Mouse (Mus musculus) layer of hippocampus, adult 2 months (tissue): ENCODE measurements around the gene Smndc1. TPM values are rescaled to one million over a fixed set of nuclear protein-coding genes. Genes with fewer than 3 reads are reported as not detected.

Experiments used
- DNase-seq, 2 experiments: peaks; one replicate each; pipeline ENCODE4 v3.0.0; 2022; ENCODE audit warnings: low spot score in 2 of 2
- H3K27ac ChIP-seq: fragments of 200-600 bp; 2 replicates; pipeline ENCODE4 v1.8.1; 2022
- H3K4me3 ChIP-seq: fragments of 200-600 bp; 2 replicates; pipeline ENCODE4 v1.8.1; 2022; ENCODE audit warnings: mild to moderate bottlenecking
- CTCF ChIP-seq: fragments of 200-600 bp; conservative IDR thresholded peaks from 2 replicates; pipeline ENCODE4 v1.8.1; 2022; ENCODE audit warnings: antibody characterized with exemption, mild to moderate bottlenecking, moderate library complexity
- total RNA-seq, 2 experiments: library from RNA; stranded (reverse); gene quantifications; 2 replicates each; pipeline ENCODE4 v1.2.3; 2021

Gene Smndc1
- total RNA-seq, 2 experiments from 2014 or later: 39.9 to 40.7 TPM

GRCm38 (mm10) chr19:53422358-53423308, 32.3 kb upstream of the Smndc1 start:
- DNase-seq: no peak
- Histone ChIP-seq H3K27ac (no peak overlapping the region), H3K4me3 (no peak overlapping the region)
- TF ChIP-seq CTCF: peak; percentile 60

GRCm38 (mm10) chr19:53421583-53422188, 31.3 kb upstream of the Smndc1 start:
- peak overlapping the region; percentile 43 for H3K4me3 ChIP-seq
- no peak for DNase-seq
- TF ChIP-seq CTCF: no peak
- H3K27ac ChIP-seq: no peak overlapping the region

GRCm38 (mm10) chr19:53420924-53421582, 30.7 kb upstream of the Smndc1 start:
- TF ChIP-seq CTCF: no peak
- H3K27ac ChIP-seq: no peak overlapping the region
- H3K4me3 ChIP-seq: peak overlapping the region; percentile 43
- DNase-seq: peak; percentile 52 to 53

GRCm38 (mm10) chr19:53419834-53420233, 29.5 kb upstream of the Smndc1 start:
- Histone ChIP-seq H3K4me3 (no peak overlapping the region), H3K27ac (no peak overlapping the region)
- peak; percentile 79 for TF ChIP-seq CTCF
- peak in 1 of 2 experiments; percentile 55 for DNase-seq

GRCm38 (mm10) chr19:53415198-53415597, 24.8 kb upstream of the Smndc1 start:
- no peak overlapping the region for H3K4me3 ChIP-seq
- peak in 1 of 2 experiments; percentile 53 for DNase-seq
- H3K27ac ChIP-seq: peak overlapping the region; percentile 74
- TF ChIP-seq CTCF: no peak

GRCm38 (mm10) chr19:53414650-53415049, 24.3 kb upstream of the Smndc1 start:
- no peak for TF ChIP-seq CTCF
- H3K27ac ChIP-seq: peak overlapping the region; percentile 74
- no peak overlapping the region for H3K4me3 ChIP-seq
- no peak for DNase-seq

- TF ChIP-seq CTCF: no peak
- no peak overlapping the region for H3K4me3 ChIP-seq
- H3K27ac ChIP-seq: no peak overlapping the region
- DNase-seq: no peak
Measured at GRCm38 (mm10) chr19:53413617-53414380, 23.4 kb upstream of the Smndc1 start.

- no peak overlapping the region for H3K4me3 ChIP-seq
- DNase-seq: peak in 1 of 2 experiments; percentile 39
- no peak for TF ChIP-seq CTCF
- peak overlapping the region; percentile 78 for H3K27ac ChIP-seq
Measured at GRCm38 (mm10) chr19:53412149-53412848, 21.9 kb upstream of the Smndc1 start.

GRCm38 (mm10) chr19:53409663-53410307, 19.4 kb upstream of the Smndc1 start:
- DNase-seq: no peak
- TF ChIP-seq CTCF: no peak
- Histone ChIP-seq H3K27ac (no peak overlapping the region), H3K4me3 (no peak overlapping the region)

GRCm38 (mm10) chr19:53408398-53408797, 18.0 kb upstream of the Smndc1 start:
- no peak for TF ChIP-seq CTCF
- no peak overlapping the region for H3K4me3 ChIP-seq
- H3K27ac ChIP-seq: no peak overlapping the region
- DNase-seq: no peak

GRCm38 (mm10) chr19:53407350-53407749, 17.0 kb upstream of the Smndc1 start:
- no peak for DNase-seq
- Histone ChIP-seq H3K27ac (no peak overlapping the region), H3K4me3 (no peak overlapping the region)
- TF ChIP-seq CTCF: no peak
